In genomic region chr14:37742426-37742825, GRCm38 (mm10) we compare ENCODE assay signal across 5 mouse cellular contexts.
DNase-seq lines count a peak whose midpoint lies in the region; TF ChIP-seq lines count a peak whose summit lies in the region.
"Not testable (repeated sequence)": the region's sequence is repeated elsewhere in the genome, so short reads cannot be mapped to it uniquely, and the experiment has no call there.

No protein-coding gene starts in this region.

- H3K36me3 ChIP-seq in ES-Bruce4 (ENCODE audit: control insufficient read depth, insufficient read depth, low read length, poor library complexity, severe bottlenecking); ES-E14 (ENCODE audit: control insufficient read depth, insufficient read depth, low read length, poor library complexity, severe bottlenecking): not testable (repeated sequence)

- DNase-seq in ES-CJ7 (ENCODE audit: low read depth, low spot score), result peak; percentile 93
- DNase-seq in ES-E14 (ENCODE audit: low read depth, low spot score), result not testable (repeated sequence)
- peak; percentile 96 for DNase-seq in R1 (ENCODE audit: low read depth, low spot score)
- DNase-seq in ZHBTc4 (ENCODE audit: low read depth, low spot score), result peak; percentile 90

- in situ Hi-C loops in ES-E14 (cut with MboI; ENCODE audit: low sequenced_read_pairs in 2 of 2, unreplicated experiment in 2 of 2), result not testable (repeated sequence)

- not testable (repeated sequence) for TF ChIP-seq CTCF in ES-Bruce4 (IDR thresholded peaks at IDR 0.05; ENCODE audit: low read depth, low read length)

- peak; percentile 67 for TF ChIP-seq EP300 in ES-Bruce4 (IDR thresholded peaks at IDR 0.05; ENCODE audit: insufficient read depth, low read depth, low read length)

- H3K27me3 ChIP-seq in ES-Bruce4 (ENCODE audit: control insufficient read depth, insufficient read depth, low read length, poor library complexity, severe bottlenecking), result not testable (repeated sequence)

- peak overlapping the region; percentile 99 for H3K27ac ChIP-seq in ES-Bruce4 (ENCODE audit: insufficient read depth, low read length)
- H3K27ac ChIP-seq in ES-E14 (ENCODE audit: insufficient read depth, low read depth, low read length, poor library complexity, severe bottlenecking), result peak overlapping the region; percentile 86

- H3K4me1 ChIP-seq in ES-Bruce4 (ENCODE audit: control insufficient read depth, insufficient read depth, low read length); ES-E14 (ENCODE audit: control insufficient read depth in 2 of 2, insufficient read depth in 2 of 2, low read length in 2 of 2, poor library complexity in 1 of 2): not testable (repeated sequence)

- TF ChIP-seq POLR2A in ES-Bruce4 (IDR thresholded peaks at IDR 0.05; ENCODE audit: insufficient read depth, low read length), result not testable (repeated sequence)

- not testable (repeated sequence) for H3K9me3 ChIP-seq in ES-Bruce4 (replicated peaks; ENCODE audit: control insufficient read depth, insufficient read depth, low read length, poor library complexity, severe bottlenecking); ES-E14 (ENCODE audit: control insufficient read depth, insufficient read depth, low read depth, low read length)

- H3K4me3 ChIP-seq in ES-Bruce4 (ENCODE audit: low read depth, low read length), result not testable (repeated sequence)
- H3K4me3 ChIP-seq in ES-E14 (ENCODE audit: insufficient read depth in 1 of 2, low read depth in 1 of 2, low read length in 2 of 2, poor library complexity in 1 of 2, severe bottlenecking in 1 of 2), result peak overlapping the region in 1 of 2 experiments; percentile 43; a peak in 2 of 4 replicates

- not testable (repeated sequence) for H3K9ac ChIP-seq in ES-Bruce4 (ENCODE audit: low read depth, poor library complexity, severe bottlenecking); ES-E14 (ENCODE audit: insufficient read depth, low read depth, low read length, poor library complexity, severe bottlenecking)

TF ChIP-seq in ES-E14, 5 proteins besides CTCF, POLR2A, EP300 and RAD21:
- TF ChIP-seq CHD2 (IDR thresholded peaks at IDR 0.05; ENCODE audit: low read depth, low read length) (peak; percentile 23; the same call in 1 of the 2 replicates), ZNF384 (IDR thresholded peaks at IDR 0.05; ENCODE audit: low read depth, low read length) (peak; percentile 83)
TF ChIP-seq in ES-E14: peak in this region for 2; not testable (repeated sequence) for 3.
